Mouse (Mus musculus): ENCODE data around the gene Clcc1. TPM values are rescaled to one million over a fixed set of nuclear protein-coding genes. Genes with fewer than 3 reads are reported as not detected.

Gene Clcc1
- total RNA-seq, 2 experiments from 2014 or later: 22.2 to 57.4 TPM

GRCm38 (mm10) chr3:108698662-108699061 lies 44.9 kb downstream of the Clcc1 start:
- no peak for ATAC-seq (replicated peaks; ENCODE audit: low FRiP score, poor library complexity, severe bottlenecking)

- ATAC-seq (replicated peaks; ENCODE audit: low FRiP score, poor library complexity, severe bottlenecking): no peak
Measured at GRCm38 (mm10) chr3:108699786-108700185, 46.1 kb downstream of the Clcc1 start.

GRCm38 (mm10) chr3:108701256-108701655 lies 47.5 kb downstream of the Clcc1 start:
- no peak for ATAC-seq (replicated peaks; ENCODE audit: low FRiP score, poor library complexity, severe bottlenecking)

- no peak for ATAC-seq (replicated peaks; ENCODE audit: low FRiP score, poor library complexity, severe bottlenecking)
Measured at GRCm38 (mm10) chr3:108702789-108703188, 49.1 kb downstream of the Clcc1 start.

GRCm38 (mm10) chr3:108711296-108711695 lies 57.6 kb downstream of the Clcc1 start:
- ATAC-seq (replicated peaks; ENCODE audit: low FRiP score, poor library complexity, severe bottlenecking): no peak

GRCm38 (mm10) chr3:108713065-108713675 lies 59.5 kb downstream of the Clcc1 start:
- ATAC-seq (replicated peaks; ENCODE audit: low FRiP score, poor library complexity, severe bottlenecking): no peak

- ATAC-seq (replicated peaks; ENCODE audit: low FRiP score, poor library complexity, severe bottlenecking): no peak
Measured at GRCm38 (mm10) chr3:108714837-108715236, 61.1 kb downstream of the Clcc1 start.

- no peak for ATAC-seq (replicated peaks; ENCODE audit: low FRiP score, poor library complexity, severe bottlenecking)
Measured at GRCm38 (mm10) chr3:108717896-108718502, 64.3 kb downstream of the Clcc1 start.

- ATAC-seq (replicated peaks; ENCODE audit: low FRiP score, poor library complexity, severe bottlenecking): no peak
Measured at GRCm38 (mm10) chr3:108719357-108719756, 65.6 kb downstream of the Clcc1 start.

- no peak for ATAC-seq (replicated peaks; ENCODE audit: low FRiP score, poor library complexity, severe bottlenecking)
Measured at GRCm38 (mm10) chr3:108719761-108720160, 66.0 kb downstream of the Clcc1 start.

GRCm38 (mm10) chr3:108721076-108721991 lies 67.6 kb downstream of the Clcc1 start:
- no peak for ATAC-seq (replicated peaks; ENCODE audit: low FRiP score, poor library complexity, severe bottlenecking)

GRCm38 (mm10) chr3:108722036-108722872 lies 68.5 kb downstream of the Clcc1 start, which contains the start of gene Gpsm2:
Gene Gpsm2 (minus strand): TSS chr3:108722309.
- peak; percentile 95 for ATAC-seq (replicated peaks; ENCODE audit: low FRiP score, poor library complexity, severe bottlenecking)

GRCm38 (mm10) chr3:108726413-108726812 lies 72.7 kb downstream of the Clcc1 start:
- ATAC-seq (replicated peaks; ENCODE audit: low FRiP score, poor library complexity, severe bottlenecking): no peak

GRCm38 (mm10) chr3:108727344-108727743 lies 73.6 kb downstream of the Clcc1 start:
- ATAC-seq (replicated peaks; ENCODE audit: low FRiP score, poor library complexity, severe bottlenecking): no peak

GRCm38 (mm10) chr3:108727776-108728175 lies 74.1 kb downstream of the Clcc1 start:
- ATAC-seq (replicated peaks; ENCODE audit: low FRiP score, poor library complexity, severe bottlenecking): no peak

Other genes starting within 250 kb of the Clcc1 start
- 0.84 and 1.1 TPM in 2 replicates for gene Celsr2, start 238.4 kb upstream of the Clcc1 start, total RNA-seq (2015; ENCODE audit: low replicate concordance)
- 1.0 TPM in 1 of 2 replicates, not detected in the other for gene Celsr2, start 238.4 kb upstream of the Clcc1 start, total RNA-seq (2017; ENCODE audit: low replicate concordance)
- 27.4 and 30.6 TPM in 2 replicates for gene Sars, start 208.7 kb upstream of the Clcc1 start, total RNA-seq (2015; ENCODE audit: low replicate concordance)
- gene Sars, start 208.7 kb upstream of the Clcc1 start, total RNA-seq (2017; ENCODE audit: low replicate concordance): 107 and 211 TPM in 2 replicates
- not detected in 2 replicates for gene 1700013F07Rik, start 119.8 kb upstream of the Clcc1 start, total RNA-seq (2015; ENCODE audit: low replicate concordance)
- gene 1700013F07Rik, start 119.8 kb upstream of the Clcc1 start, total RNA-seq (2017; ENCODE audit: low replicate concordance): not detected in 2 replicates
- gene 5330417C22Rik, start 117.4 kb upstream of the Clcc1 start, total RNA-seq (2015; ENCODE audit: low replicate concordance): not detected in 2 replicates
- gene 5330417C22Rik, start 117.4 kb upstream of the Clcc1 start, total RNA-seq (2017; ENCODE audit: low replicate concordance): not detected in 2 replicates
- gene Tmem167b, start 91.4 kb upstream of the Clcc1 start, total RNA-seq (2015; ENCODE audit: low replicate concordance): 9.7 and 13.0 TPM in 2 replicates
- gene Tmem167b, start 91.4 kb upstream of the Clcc1 start, total RNA-seq (2017; ENCODE audit: low replicate concordance): 27.0 and 27.8 TPM in 2 replicates
- gene Taf13, start 82.2 kb upstream of the Clcc1 start, total RNA-seq (2015; ENCODE audit: low replicate concordance): 1.7 and 7.6 TPM in 2 replicates
- 4.1 and 5.1 TPM in 2 replicates for gene Taf13, start 82.2 kb upstream of the Clcc1 start, total RNA-seq (2017; ENCODE audit: low replicate concordance)
- gene Wdr47, start 62.6 kb upstream of the Clcc1 start, total RNA-seq (2015; ENCODE audit: low replicate concordance): 1.3 and 2.9 TPM in 2 replicates
- gene Wdr47, start 62.6 kb upstream of the Clcc1 start, total RNA-seq (2017; ENCODE audit: low replicate concordance): 2.7 TPM in 1 of 2 replicates, not detected in the other
- gene Gpsm2, start 68.4 kb downstream of the Clcc1 start, total RNA-seq (2015; ENCODE audit: low replicate concordance): 207 and 218 TPM in 2 replicates
- gene Gpsm2, start 68.4 kb downstream of the Clcc1 start, total RNA-seq (2017; ENCODE audit: low replicate concordance): 236 and 282 TPM in 2 replicates
- 0.42 and 1.1 TPM in 2 replicates for gene Aknad1, start 85.7 kb downstream of the Clcc1 start, total RNA-seq (2015; ENCODE audit: low replicate concordance)
- gene Aknad1, start 85.7 kb downstream of the Clcc1 start, total RNA-seq (2017; ENCODE audit: low replicate concordance): 4.7 TPM in 1 of 2 replicates, not detected in the other
- gene Stxbp3, start 186.6 kb downstream of the Clcc1 start, total RNA-seq (2015; ENCODE audit: low replicate concordance): 32.8 and 49.9 TPM in 2 replicates
- gene Stxbp3, start 186.6 kb downstream of the Clcc1 start, total RNA-seq (2017; ENCODE audit: low replicate concordance): 33.5 and 51.2 TPM in 2 replicates
- not detected in 2 replicates for gene Fndc7, start 236.1 kb downstream of the Clcc1 start, total RNA-seq (2015; ENCODE audit: low replicate concordance)
- not detected in 2 replicates for gene Fndc7, start 236.1 kb downstream of the Clcc1 start, total RNA-seq (2017; ENCODE audit: low replicate concordance)